Mouse (Mus musculus) small intestine, adult 10 weeks (tissue): ENCODE results near the gene Olfr600. TPM values are rescaled to one million over a fixed set of nuclear protein-coding genes. Genes with fewer than 3 reads are reported as not detected.

Experiments
- polyA plus RNA-seq: library from polyadenylated mRNA; stranded (reverse); fragments of 350-450 nt; fragmentation: Illumina TruSeq; extraction: RNeasy Lipid Tissue Mini Kit (QIAGEN cat#74804); gene quantifications from one replicate; pipeline ENCODE4 v1.2.3, GENCODE M21; 2014; ENCODE audit warnings: low replicate concordance

Olfr600 gene
- polyA plus RNA-seq: not detected

GRCm38 (mm10) chr7:103349569-103349968 lies at the start of gene Olfr600:
Gene Olfr600, minus strand, starts transcription at chr7:103349669.

GRCm38 (mm10) chr7:103386077-103386476 lies 36.6 kb upstream of the Olfr600 start, which contains the start of gene Olfr603:
Gene Olfr603, minus strand, starts transcription at chr7:103386177.

GRCm38 (mm10) chr7:103362555-103362954 lies 13.1 kb upstream of the Olfr600 start, which contains the start of gene Olfr601:
Gene Olfr601, minus strand, starts transcription at chr7:103362655.

GRCm38 (mm10) chr7:103335617-103336016 lies 13.9 kb downstream of the Olfr600 start, which contains the start of gene Olfr599:
Gene Olfr599, plus strand, starts transcription at chr7:103335917.

GRCm38 (mm10) chr7:103323268-103323667 lies 26.2 kb downstream of the Olfr600 start, which contains the start of gene Olfr598:
Gene Olfr598, plus strand, starts transcription at chr7:103323568.

GRCm38 (mm10) chr7:103316015-103316414 lies 33.5 kb downstream of the Olfr600 start, which contains the start of gene Olfr597:
Gene Olfr597, plus strand, starts transcription at chr7:103316315.

GRCm38 (mm10) chr7:103305348-103305747 lies 44.1 kb downstream of the Olfr600 start, which contains the start of gene Olfr596:
Gene Olfr596, plus strand, starts transcription at chr7:103305648.

Other genes with a start within 250 kb of the Olfr600 start
- not detected for gene Olfr586, start 224.0 kb downstream of the Olfr600 start, polyA plus RNA-seq
- gene Olfr588-ps1, start 208.8 kb downstream of the Olfr600 start, polyA plus RNA-seq: not detected
- gene Olfr589, start 193.3 kb downstream of the Olfr600 start, polyA plus RNA-seq: not detected
- gene Olfr591, start 171.3 kb downstream of the Olfr600 start, polyA plus RNA-seq: not detected
- not detected for gene Olfr592, start 164.9 kb downstream of the Olfr600 start, polyA plus RNA-seq
- gene Olfr593, start 137.8 kb downstream of the Olfr600 start, polyA plus RNA-seq: not detected
- gene Olfr594, start 132.7 kb downstream of the Olfr600 start, polyA plus RNA-seq: not detected
- gene Usp17ld, start 97.2 kb downstream of the Olfr600 start, polyA plus RNA-seq: not detected
- gene Olfr596, start 44.0 kb downstream of the Olfr600 start, polyA plus RNA-seq: not detected
- not detected for gene Olfr597, start 33.4 kb downstream of the Olfr600 start, polyA plus RNA-seq
- not detected for gene Olfr598, start 26.1 kb downstream of the Olfr600 start, polyA plus RNA-seq
- gene Olfr599, start 13.8 kb downstream of the Olfr600 start, polyA plus RNA-seq: not detected
- not detected for gene Olfr601, start 13.0 kb upstream of the Olfr600 start, polyA plus RNA-seq
- gene Olfr603, start 36.5 kb upstream of the Olfr600 start, polyA plus RNA-seq: not detected
- not detected for gene Usp17lc, start 65.4 kb upstream of the Olfr600 start, polyA plus RNA-seq
- gene Olfr605, start 95.8 kb upstream of the Olfr600 start, polyA plus RNA-seq: not detected
- gene Olfr606, start 99.4 kb upstream of the Olfr600 start, polyA plus RNA-seq: not detected
- gene Olfr607, start 114.5 kb upstream of the Olfr600 start, polyA plus RNA-seq: not detected
- not detected for gene Olfr608, start 120.2 kb upstream of the Olfr600 start, polyA plus RNA-seq
- gene Olfr609, start 148.4 kb upstream of the Olfr600 start, polyA plus RNA-seq: not detected
- not detected for gene Olfr610, start 162.5 kb upstream of the Olfr600 start, polyA plus RNA-seq
- gene Olfr611, start 171.2 kb upstream of the Olfr600 start, polyA plus RNA-seq: not detected
- not detected for gene Olfr612, start 193.0 kb upstream of the Olfr600 start, polyA plus RNA-seq
- not detected for gene Olfr613, start 198.4 kb upstream of the Olfr600 start, polyA plus RNA-seq
- not detected for gene Olfr615, start 206.4 kb upstream of the Olfr600 start, polyA plus RNA-seq
- gene Olfr616, start 219.5 kb upstream of the Olfr600 start, polyA plus RNA-seq: not detected
- not detected for gene Olfr617, start 223.4 kb upstream of the Olfr600 start, polyA plus RNA-seq
- not detected for gene Olfr618, start 240.4 kb upstream of the Olfr600 start, polyA plus RNA-seq